In the genomic region with DNA sequence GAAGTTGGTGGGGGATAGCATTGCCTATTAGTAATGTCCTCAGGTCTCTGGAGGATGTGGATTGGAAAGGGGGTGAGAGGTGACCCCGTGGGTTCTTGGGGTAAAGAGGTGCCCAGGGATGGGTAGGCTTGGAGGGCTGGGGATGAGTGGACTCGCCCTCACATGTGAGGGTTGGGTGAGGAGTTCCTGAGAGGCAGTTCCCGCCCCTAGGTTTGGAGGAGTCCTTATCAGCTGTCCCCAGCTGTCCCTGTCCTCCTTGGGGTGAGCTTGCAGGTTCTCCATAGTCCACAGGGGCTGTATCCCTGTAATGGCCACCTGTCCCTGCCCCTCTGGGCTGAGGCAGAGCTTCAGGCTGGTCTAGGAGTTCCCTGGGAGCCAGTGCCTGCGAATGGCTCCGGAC, we compare ENCODE assay signal across 8 mouse cellular contexts. TPM values are rescaled to one million over a fixed set of nuclear protein-coding genes. Genes with fewer than 3 reads are reported as not detected.
DNase-seq lines count a peak whose midpoint lies in the region; ATAC-seq and TF ChIP-seq lines count a peak whose summit lies in the region.

No protein-coding gene starts in this region.

- H3K9me3 ChIP-seq in embryonic facial prominence, embryonic 14.5 days (ENCODE audit: control insufficient read depth, low read length) = no peaks in the 10 kb centered on the region
- no peaks in the 10 kb centered on the region for H3K9me3 ChIP-seq in limb, embryonic 14.5 days (ENCODE audit: control insufficient read depth, low read length)

- DNase-seq in left cerebral cortex, adult 2 months (ENCODE audit: extremely low spot score in 1 of 2, low spot score in 2 of 2) = no peak
- DNase-seq in left cerebral cortex, postnatal 25 days (ENCODE audit: low spot score in 2 of 2) = no peak
- no peak for DNase-seq in embryonic facial prominence, embryonic 14.5 days (ENCODE audit: low spot score)
- DNase-seq in limb, embryonic 14.5 days (ENCODE audit: low spot score) = no peak
- peak; percentile 52 to 67 for DNase-seq in spleen, postnatal 14 days (ENCODE audit: low spot score in 2 of 2)
- DNase-seq in left cerebral cortex, adult 11 months (ENCODE audit: low spot score) = no peak
- no peak for DNase-seq in left cerebral cortex, postnatal 4 days
- DNase-seq in thymus, postnatal 0 days (ENCODE audit: low spot score) = no peak

- no peaks in the 10 kb centered on the region for H3K27me3 ChIP-seq in embryonic facial prominence, embryonic 14.5 days (replicated peaks; ENCODE audit: control insufficient read depth, insufficient read depth, low read length)
- H3K27me3 ChIP-seq in limb, embryonic 14.5 days (ENCODE audit: control insufficient read depth, insufficient read depth, low read length) = no peaks in the 10 kb centered on the region

- H3K36me3 ChIP-seq in embryonic facial prominence, embryonic 14.5 days (ENCODE audit: control insufficient read depth, insufficient read depth, low read length) = peaks cover 35% of the 10 kb centered on the region
- H3K36me3 ChIP-seq in limb, embryonic 14.5 days (ENCODE audit: control insufficient read depth, insufficient read depth, low read length) = peaks cover 38% of the 10 kb centered on the region

- H3K4me3 ChIP-seq in left cerebral cortex, adult 2 months = peak overlapping the region; percentile 97
- H3K4me3 ChIP-seq in embryonic facial prominence, embryonic 14.5 days (ENCODE audit: low read depth, low read length) = peak overlapping the region; percentile 89
- H3K4me3 ChIP-seq in limb, embryonic 14.5 days (replicated peaks; ENCODE audit: low read length) = peak overlapping the region; percentile 84; the same call in 1 of the 2 replicates

- H3K4me1 ChIP-seq in embryonic facial prominence, embryonic 14.5 days (ENCODE audit: control insufficient read depth, insufficient read depth, low read length) = peaks cover 23% of the 10 kb centered on the region
- peaks cover 15% of the 10 kb centered on the region for H3K4me1 ChIP-seq in limb, embryonic 14.5 days (ENCODE audit: control insufficient read depth, insufficient read depth, low read length)

- peak overlapping the region; percentile 95 for H3K9ac ChIP-seq in embryonic facial prominence, embryonic 14.5 days (ENCODE audit: low read depth, low read length)
- peak overlapping the region; percentile 75 for H3K9ac ChIP-seq in limb, embryonic 14.5 days (ENCODE audit: low read depth, low read length, severe bottlenecking)

- TF ChIP-seq POLR2A in limb, embryonic 14.5 days (IDR thresholded peaks at IDR 0.05; ENCODE audit: borderline replicate concordance, extremely low read depth, insufficient read depth, insufficient read length) = no peak

- ATAC-seq in embryonic facial prominence, embryonic 14.5 days (ENCODE audit: low read depth) = no peak
- ATAC-seq in limb, embryonic 14.5 days (ENCODE audit: low FRiP score, low read depth) = no peak

- WGBS in embryonic facial prominence, embryonic 14.5 days = 89% methylated on average over 5 of the region's 5 CpGs
- WGBS in limb, embryonic 14.5 days = 78% methylated on average over 5 of the region's 5 CpGs

- intact Hi-C loops in left cerebral cortex, adult 2 months (cut with DNase I) = loop anchor here (2.0 kb wide), 1 partner anchor 61 kb away; the partner anchor contains the start of gene Rnf126
- intact Hi-C loops in left cerebral cortex, postnatal 25 days (cut with DNase I) = no loop called here
- intact Hi-C loops in left cerebral cortex, postnatal 4 days (cut with DNase I) = loop anchor here (2.0 kb wide), 1 partner anchor 13 kb away; no protein-coding TSS in a partner anchor

- no peak for TF ChIP-seq CTCF in left cerebral cortex, adult 2 months (IDR thresholded peaks at IDR 0.05)

- peak overlapping the region; percentile 94 for H3K4me2 ChIP-seq in embryonic facial prominence, embryonic 14.5 days (ENCODE audit: low read depth, low read length)
- H3K4me2 ChIP-seq in limb, embryonic 14.5 days (replicated peaks; ENCODE audit: low read depth, low read length, severe bottlenecking) = peak overlapping the region; percentile 95

- H3K27ac ChIP-seq in left cerebral cortex, adult 2 months = peak overlapping the region; percentile 94
- H3K27ac ChIP-seq in embryonic facial prominence, embryonic 14.5 days (replicated peaks; ENCODE audit: low read depth, low read length) = no peak overlapping the region
- no peak overlapping the region for H3K27ac ChIP-seq in limb, embryonic 14.5 days (replicated peaks; ENCODE audit: low read depth, low read length)

RNA-seq across cellular contexts. Expression of gene Bsg, which starts 1.7 kb away (rescaled TPM):
- 100 to 1,000 TPM; 539 to 573 TPM for total RNA-seq in left cerebral cortex, adult 2 months (2021)
- 100 to 1,000 TPM; 650 to 673 TPM for total RNA-seq in left cerebral cortex, postnatal 25 days (2021)
- 846 and 847 TPM in 2 replicates for polyA plus RNA-seq in embryonic facial prominence, embryonic 14.5 days (2014; fragmentation: Nextera tagmentation; extraction: Ambion mirVana)
- polyA plus RNA-seq in limb, embryonic 14.5 days (2012; rRNA removed) = 763 and 866 TPM in 2 replicates
- 805 and 825 TPM in 2 replicates for polyA plus RNA-seq in limb, embryonic 14.5 days (2014; fragmentation: Nextera tagmentation; extraction: Ambion mirVana)
- total RNA-seq in left cerebral cortex, postnatal 4 days (2021) = 100 to 1,000 TPM; 486 to 495 TPM
- polyA plus RNA-seq in thymus, postnatal 0 days (2015; fragmentation: Nextera tagmentation; extraction: Ambion mirVana) = 376 and 398 TPM in 2 replicates

RNA-seq across cellular contexts. Expression of gene Hcn2, which starts 10.5 kb away (rescaled TPM):
- total RNA-seq in left cerebral cortex, adult 2 months (2021) = 100 to 1,000 TPM; 129 to 142 TPM
- total RNA-seq in left cerebral cortex, postnatal 25 days (2021) = 100 to 1,000 TPM; 111 to 123 TPM
- 0.15 and 0.20 TPM in 2 replicates for polyA plus RNA-seq in embryonic facial prominence, embryonic 14.5 days (2014; fragmentation: Nextera tagmentation; extraction: Ambion mirVana)
- polyA plus RNA-seq in limb, embryonic 14.5 days (2012; rRNA removed) = 0.70 and 1.3 TPM in 2 replicates
- 0.18 and 0.21 TPM in 2 replicates for polyA plus RNA-seq in limb, embryonic 14.5 days (2014; fragmentation: Nextera tagmentation; extraction: Ambion mirVana)
- total RNA-seq in left cerebral cortex, postnatal 4 days (2021) = 10 to 100 TPM; 47.4 to 53.8 TPM
- polyA plus RNA-seq in thymus, postnatal 0 days (2015; fragmentation: Nextera tagmentation; extraction: Ambion mirVana) = 0.05 TPM in 1 of 2 replicates, not detected in the other

RNA-seq across cellular contexts. Expression of gene Gzmm, which starts 17.1 kb away (rescaled TPM):
- total RNA-seq in left cerebral cortex, adult 2 months (2021) = 1 to 10 TPM; 2.1 to 4.0 TPM
- 1 to 10 TPM; 1.5 to 2.4 TPM for total RNA-seq in left cerebral cortex, postnatal 25 days (2021)
- polyA plus RNA-seq in embryonic facial prominence, embryonic 14.5 days (2014; fragmentation: Nextera tagmentation; extraction: Ambion mirVana) = 0.31 and 0.51 TPM in 2 replicates
- 1.1 and 1.4 TPM in 2 replicates for polyA plus RNA-seq in limb, embryonic 14.5 days (2012; rRNA removed)
- polyA plus RNA-seq in limb, embryonic 14.5 days (2014; fragmentation: Nextera tagmentation; extraction: Ambion mirVana) = 0.66 and 0.82 TPM in 2 replicates
- total RNA-seq in left cerebral cortex, postnatal 4 days (2021) = 1 to 10 TPM; 2.6 to 3.3 TPM
- 0.35 and 0.48 TPM in 2 replicates for polyA plus RNA-seq in thymus, postnatal 0 days (2015; fragmentation: Nextera tagmentation; extraction: Ambion mirVana)

RNA-seq across cellular contexts. Expression of gene Cdc34, which starts 24.0 kb away (rescaled TPM):
- total RNA-seq in left cerebral cortex, adult 2 months (2021) = 10 to 100 TPM; 80.7 to 84.8 TPM
- total RNA-seq in left cerebral cortex, postnatal 25 days (2021) = 10 to 100 TPM; 75.9 to 78.0 TPM
- 106 TPM in 2 replicates for polyA plus RNA-seq in embryonic facial prominence, embryonic 14.5 days (2014; fragmentation: Nextera tagmentation; extraction: Ambion mirVana)
- polyA plus RNA-seq in limb, embryonic 14.5 days (2012; rRNA removed) = 138 and 156 TPM in 2 replicates
- 106 and 110 TPM in 2 replicates for polyA plus RNA-seq in limb, embryonic 14.5 days (2014; fragmentation: Nextera tagmentation; extraction: Ambion mirVana)
- 10 to 100 TPM; 59.6 to 61.5 TPM for total RNA-seq in left cerebral cortex, postnatal 4 days (2021)
- 138 and 141 TPM in 2 replicates for polyA plus RNA-seq in thymus, postnatal 0 days (2015; fragmentation: Nextera tagmentation; extraction: Ambion mirVana)

RNA-seq across cellular contexts. Expression of gene Tpgs1, which starts 36.8 kb away (rescaled TPM):
- 10 to 100 TPM; 79.3 to 80.6 TPM for total RNA-seq in left cerebral cortex, adult 2 months (2021)
- 10 to 100 TPM; 82.0 to 82.8 TPM for total RNA-seq in left cerebral cortex, postnatal 25 days (2021)
- polyA plus RNA-seq in embryonic facial prominence, embryonic 14.5 days (2014; fragmentation: Nextera tagmentation; extraction: Ambion mirVana) = 58.7 and 65.3 TPM in 2 replicates
- polyA plus RNA-seq in limb, embryonic 14.5 days (2012; rRNA removed) = 44.6 and 57.4 TPM in 2 replicates
- polyA plus RNA-seq in limb, embryonic 14.5 days (2014; fragmentation: Nextera tagmentation; extraction: Ambion mirVana) = 66.0 and 67.0 TPM in 2 replicates
- total RNA-seq in left cerebral cortex, postnatal 4 days (2021) = 10 to 100 TPM; 57.0 to 59.9 TPM
- 56.0 and 58.2 TPM in 2 replicates for polyA plus RNA-seq in thymus, postnatal 0 days (2015; fragmentation: Nextera tagmentation; extraction: Ambion mirVana)

Comparison
In these comparisons a context has a peak if more than half of its experiments do, and no peak if none do; other contexts are left out.
1. DNase-seq: peak in spleen, postnatal 14 days (2 of 2); none in left cerebral cortex, adult 2 months (0 of 2), left cerebral cortex, postnatal 25 days (0 of 2), embryonic facial prominence, embryonic 14.5 days (single experiment), limb, embryonic 14.5 days (single experiment), left cerebral cortex, adult 11 months (single experiment), left cerebral cortex, postnatal 4 days (single experiment) and thymus, postnatal 0 days (single experiment).
2. Peak in every context shown above with its lines, with median percentiles within 50 percentile points of each other: H3K4me3 ChIP-seq.